Mouse (Mus musculus) granulocyte monocyte progenitor cell, adult 5-6 weeks (primary cell): Measurements from ENCODE around the gene Gpc5. TPM values are rescaled to one million over a fixed set of nuclear protein-coding genes. Genes with fewer than 3 reads are reported as not detected.
A peak's percentile ranks its signal among the peaks of the same experiment; 100 is the strongest.

Experiments
- ATAC-seq: replicated peaks from 2 replicates; pipeline ENCODE4 v1.8.0; 2016; ENCODE audit warnings: mild to moderate bottlenecking, moderate TSS enrichment, inconsistent platforms; ENCODE audit not compliant: poor library complexity, severe bottlenecking
- total RNA-seq, 2 experiments: library from RNA; stranded (forward) in 1 of 2; stranded (reverse) in 1 of 2; fragments of 200-712, 200-1000 nt in 1 of 2; fragments of >200 nt in 1 of 2; fragmentation: Nextera tagmentation in 1 of 2; gene quantifications; 2 replicates each; pipeline ENCODE4 v1.2.3; 2014 to 2017

Gpc5 gene
- total RNA-seq, 2 experiments from 2014 or later: not detected

DNA sequence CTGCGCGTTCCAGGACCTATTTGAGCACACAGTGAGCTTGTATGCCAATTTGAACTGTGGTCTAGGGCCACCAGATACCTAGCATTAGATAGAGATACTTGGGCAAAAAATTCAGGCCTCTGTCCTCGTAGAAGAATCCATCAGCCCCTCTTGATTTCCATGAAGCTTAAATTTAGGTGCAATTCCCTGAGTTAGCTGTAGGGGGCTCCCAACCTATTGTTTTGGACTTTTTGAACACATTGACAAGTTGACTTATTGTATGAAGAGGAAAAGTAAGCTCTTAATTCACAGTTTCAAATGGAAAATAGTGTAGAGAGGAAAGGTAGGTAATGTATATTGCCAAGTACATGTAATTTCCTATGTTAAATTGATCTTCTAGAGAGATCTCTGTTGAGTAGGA, 247.1 kb downstream of the Gpc5 start:
- no peak for ATAC-seq

- ATAC-seq: no peak
These were observed 250.6 kb downstream of the Gpc5 start for GRCm38 (mm10) chr14:115342597-115342996.

- no peak for ATAC-seq
These were observed 257.4 kb downstream of the Gpc5 start for GRCm38 (mm10) chr14:115349448-115349847.

GRCm38 (mm10) chr14:115365320-115365935, 273.4 kb downstream of the Gpc5 start:
- ATAC-seq: peak; percentile 82

DNA sequence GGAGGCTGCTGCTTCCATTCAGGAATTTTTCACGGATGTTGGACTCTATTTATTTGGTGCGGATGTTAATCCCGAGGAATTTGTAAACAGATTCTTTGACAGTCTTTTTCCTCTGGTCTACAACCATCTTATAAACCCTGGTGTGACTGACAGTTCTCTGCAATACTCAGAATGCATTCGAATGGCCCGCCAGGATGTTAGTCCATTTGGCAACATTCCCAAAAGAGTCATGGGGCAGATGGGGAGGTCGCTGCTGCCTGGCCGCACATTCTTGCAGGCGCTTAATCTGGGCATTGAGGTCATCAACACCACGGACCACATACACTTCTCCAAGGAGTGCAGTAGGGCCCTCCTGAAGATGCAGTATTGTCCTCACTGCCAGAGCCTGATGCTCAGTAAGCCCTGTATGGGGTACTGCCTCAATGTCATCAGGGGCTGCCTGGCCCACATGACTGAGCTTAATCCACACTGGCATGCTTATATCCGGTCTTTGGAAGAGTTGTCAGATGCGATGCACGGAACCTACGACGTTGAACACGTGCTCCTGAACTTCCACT, 277.7 kb downstream of the Gpc5 start:
- ATAC-seq: no peak

- ATAC-seq: peak; percentile 82
These were observed 279.1 kb downstream of the Gpc5 start for GRCm38 (mm10) chr14:115371131-115371530.

DNA sequence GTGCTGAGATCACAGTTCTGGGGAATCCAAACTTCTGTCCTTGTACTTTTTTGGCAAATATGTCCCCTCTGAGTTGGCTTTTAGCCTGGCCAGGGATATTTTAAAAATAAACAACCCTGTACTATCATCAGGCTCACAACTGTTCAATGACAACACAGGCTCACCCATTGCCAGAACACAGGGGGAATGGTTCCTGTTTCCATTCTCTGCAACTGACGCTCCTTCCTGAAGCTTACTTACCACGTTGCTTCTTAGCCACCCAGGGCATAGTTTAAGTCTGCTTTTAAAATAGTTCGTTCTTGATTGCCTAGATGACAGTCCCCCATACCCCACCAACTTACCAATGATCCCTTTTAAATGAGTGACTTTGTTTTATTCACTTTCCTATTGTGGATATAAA, 299.8 kb downstream of the Gpc5 start:
- ATAC-seq: peak; percentile 70

- ATAC-seq: peak; percentile 97
These were observed 301.0 kb downstream of the Gpc5 start for GRCm38 (mm10) chr14:115392894-115393524.

DNA sequence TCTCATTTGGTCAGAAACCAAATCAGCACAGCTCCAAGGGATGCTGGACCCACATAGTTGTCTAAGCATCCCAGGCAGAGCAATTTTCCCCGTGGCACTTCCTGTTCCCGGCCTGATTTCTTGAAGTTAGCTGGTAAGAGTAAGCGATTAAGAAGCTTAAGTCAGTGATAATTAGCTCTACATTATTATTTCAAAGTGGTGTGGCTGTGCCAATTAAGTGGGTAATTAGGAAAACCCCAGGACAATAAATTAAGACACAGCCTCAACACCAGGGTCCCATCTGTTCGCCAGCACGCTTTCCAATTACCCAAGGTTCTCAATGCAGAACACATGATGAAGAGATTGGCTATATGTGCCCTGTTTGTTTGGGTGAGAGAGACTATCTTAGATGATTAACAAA, 314.6 kb downstream of the Gpc5 start:
- no peak for ATAC-seq

GRCm38 (mm10) chr14:115407309-115407930, 315.4 kb downstream of the Gpc5 start:
- no peak for ATAC-seq

DNA sequence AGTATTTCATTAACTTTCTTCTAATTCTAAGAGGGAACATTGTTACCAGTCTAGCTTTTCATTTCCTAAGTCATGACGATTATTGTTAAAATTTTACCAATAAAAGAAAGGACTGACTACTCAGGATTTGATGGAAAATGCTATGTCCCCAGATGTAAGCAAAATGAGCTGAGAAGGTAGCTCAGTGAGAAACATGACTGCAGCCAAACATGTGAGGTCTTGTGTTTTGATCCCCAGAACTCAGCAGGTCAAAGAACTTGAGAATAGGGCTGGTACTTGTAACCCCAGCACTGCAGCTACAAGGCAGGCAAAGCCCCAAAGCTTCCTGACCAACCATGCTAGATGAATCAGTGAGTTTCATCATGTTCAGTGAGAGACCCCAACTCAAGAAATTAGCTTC, 318.9 kb downstream of the Gpc5 start:
- ATAC-seq: no peak

DNA sequence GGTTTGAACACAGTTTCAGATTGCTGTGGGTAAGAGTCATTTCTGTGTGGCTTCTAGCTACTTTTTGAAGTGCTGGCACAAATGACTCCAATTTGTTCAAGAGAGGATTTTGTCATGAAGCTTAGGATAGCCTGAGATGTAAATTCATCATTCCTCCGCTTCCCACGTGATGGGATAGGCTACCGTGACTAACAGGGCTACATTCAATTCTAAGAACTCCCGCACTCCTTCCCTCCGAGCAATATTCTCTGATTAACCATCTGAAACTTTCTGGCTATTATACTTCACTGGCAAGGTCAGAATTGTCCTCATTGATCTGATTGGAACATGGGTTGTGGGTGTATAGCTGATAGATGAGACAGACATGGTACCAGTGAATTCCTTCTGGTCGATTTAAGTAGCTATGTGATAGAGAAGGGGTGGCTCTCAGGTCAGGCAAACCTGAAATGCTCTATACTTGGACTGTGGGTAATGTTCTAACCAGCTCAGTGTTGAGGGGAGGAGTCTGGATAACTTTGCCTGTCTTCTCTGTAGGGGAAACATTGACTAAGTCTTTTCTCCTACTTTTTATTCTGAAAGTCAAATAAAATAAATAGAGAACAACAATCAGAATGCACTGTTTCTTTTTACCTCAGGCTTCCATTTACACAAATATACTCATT, 319.6 kb downstream of the Gpc5 start:
- ATAC-seq: no peak

GRCm38 (mm10) chr14:115412821-115413220, 320.8 kb downstream of the Gpc5 start:
- no peak for ATAC-seq

DNA sequence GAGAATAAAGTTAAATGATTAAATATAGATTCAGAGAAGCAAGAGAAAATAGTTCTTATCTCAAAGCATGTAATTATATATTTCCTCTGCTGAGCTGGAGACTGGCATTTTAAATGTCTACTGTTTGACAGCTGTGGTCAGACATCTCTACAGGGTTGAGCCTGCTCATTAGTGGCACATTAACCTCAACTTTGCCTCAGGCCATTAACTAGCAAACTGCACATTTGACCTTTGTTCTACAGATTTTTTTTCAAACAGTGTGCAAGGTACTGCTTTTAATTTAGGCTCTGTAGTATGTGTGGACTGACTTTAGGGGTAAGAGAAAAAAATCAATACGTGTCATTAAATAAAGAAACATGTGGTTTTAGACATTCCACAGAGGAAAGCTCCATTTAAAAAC, 321.4 kb downstream of the Gpc5 start:
- no peak for ATAC-seq

DNA sequence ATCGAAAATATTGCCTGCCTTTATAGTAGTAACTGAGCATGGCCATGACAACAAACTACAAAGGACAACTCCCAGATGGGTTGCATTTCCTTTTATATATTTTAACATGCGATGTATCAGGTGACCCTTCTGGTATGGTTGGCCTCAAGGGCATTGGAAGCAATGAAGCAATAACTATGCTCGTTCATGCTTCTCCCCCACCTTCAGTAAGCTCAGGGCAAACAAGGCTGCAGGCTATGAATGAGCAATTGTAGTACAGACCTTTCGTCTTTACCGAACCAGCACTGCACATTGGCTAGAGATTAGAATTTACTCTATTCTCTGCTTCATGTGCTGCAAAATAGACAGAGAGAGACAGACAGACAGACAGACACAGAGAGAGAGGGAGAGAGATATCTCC, 322.5 kb downstream of the Gpc5 start:
- ATAC-seq: no peak

- ATAC-seq: no peak
These were observed 340.0 kb downstream of the Gpc5 start for GRCm38 (mm10) chr14:115431967-115432366.

GRCm38 (mm10) chr14:115432368-115432767, 340.4 kb downstream of the Gpc5 start:
- no peak for ATAC-seq

GRCm38 (mm10) chr14:115436617-115437016, 344.6 kb downstream of the Gpc5 start:
- ATAC-seq: no peak

- ATAC-seq: no peak
These were observed 353.1 kb downstream of the Gpc5 start for GRCm38 (mm10) chr14:115444789-115445770.

DNA sequence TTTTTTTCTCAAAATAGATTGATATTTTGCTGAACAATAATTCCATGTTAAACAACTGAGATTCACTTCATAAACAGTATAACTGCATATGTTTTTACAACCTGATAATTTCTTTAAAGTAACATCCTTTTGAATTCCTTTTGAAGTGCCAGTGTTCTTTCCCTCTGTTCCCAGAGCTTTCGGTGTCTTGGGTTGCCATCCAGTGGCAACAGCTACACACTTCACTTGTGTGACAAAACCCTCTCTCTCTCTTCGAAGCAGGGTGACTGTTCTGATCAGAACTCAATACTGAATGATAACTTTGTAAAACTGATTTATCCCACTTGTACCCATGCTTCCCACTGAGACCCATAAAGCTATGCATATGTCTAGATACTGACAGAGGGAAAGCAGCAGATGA, 358.9 kb downstream of the Gpc5 start:
- ATAC-seq: no peak
